Mouse (Mus musculus): ENCODE data around the gene Olfr971.
"Not testable (repeated sequence)": the region's sequence is repeated elsewhere in the genome, so short reads cannot be mapped to it uniquely, and the experiment has no call there.

The Olfr971 gene

DNA sequence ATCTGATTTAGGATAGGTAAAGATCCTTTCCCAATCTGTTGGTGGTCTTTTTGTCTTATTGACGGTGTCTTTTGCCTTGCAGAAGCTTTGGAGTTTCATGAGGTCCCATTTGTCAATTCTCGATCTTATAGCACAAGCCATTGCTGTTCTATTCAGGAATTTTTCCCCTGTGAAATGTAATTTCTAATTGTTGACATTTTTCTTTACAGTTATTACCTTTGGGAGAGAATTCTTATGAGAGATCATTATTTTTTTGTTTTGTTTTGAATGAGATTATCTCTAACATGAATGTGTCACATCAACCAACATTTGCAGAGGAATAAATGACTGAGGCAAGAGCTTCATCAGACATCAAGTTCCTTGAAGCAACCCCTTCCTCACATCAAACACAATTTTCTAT, at the start of gene Olfr971:
TSS of gene Olfr971 (plus strand) at position 301 of the 400 bp plus-strand sequence.
- CTCF ChIA-PET, POLR2A ChIA-PET: not testable (repeated sequence)

DNA sequence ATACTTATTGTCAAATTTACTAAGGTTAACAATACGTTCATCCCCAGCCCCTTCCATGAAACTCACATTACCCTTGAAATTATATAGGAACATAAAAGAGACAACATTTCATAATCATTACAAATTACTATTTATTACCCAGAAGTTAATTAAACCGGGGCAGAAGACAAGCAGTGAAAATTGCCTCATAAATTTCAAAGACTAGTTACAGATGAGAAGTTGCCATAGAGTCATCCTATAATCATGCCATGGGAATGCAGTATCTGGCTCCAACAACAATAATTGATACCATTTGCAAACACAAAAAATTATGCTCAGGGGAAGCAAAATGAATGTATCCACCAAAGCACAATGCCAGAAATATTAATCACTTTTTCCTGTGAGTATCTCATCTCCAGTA, 46.1 kb upstream of the Olfr971 start, which contains the start of gene Olfr969:
TSS of gene Olfr969 (plus strand) at position 388 of the 400 bp plus-strand sequence.
- ChIA-PET POLR2A (no interaction called here), CTCF (no interaction called here)

- ChIA-PET CTCF (no interaction called here), POLR2A (no interaction called here)
These were observed 28.1 kb upstream of the Olfr971 start, which contains the start of gene Olfr970 for GRCm38 (mm10) chr9:39808560-39808959. Olfr970 (plus strand) TSS chr9:39808860.

DNA sequence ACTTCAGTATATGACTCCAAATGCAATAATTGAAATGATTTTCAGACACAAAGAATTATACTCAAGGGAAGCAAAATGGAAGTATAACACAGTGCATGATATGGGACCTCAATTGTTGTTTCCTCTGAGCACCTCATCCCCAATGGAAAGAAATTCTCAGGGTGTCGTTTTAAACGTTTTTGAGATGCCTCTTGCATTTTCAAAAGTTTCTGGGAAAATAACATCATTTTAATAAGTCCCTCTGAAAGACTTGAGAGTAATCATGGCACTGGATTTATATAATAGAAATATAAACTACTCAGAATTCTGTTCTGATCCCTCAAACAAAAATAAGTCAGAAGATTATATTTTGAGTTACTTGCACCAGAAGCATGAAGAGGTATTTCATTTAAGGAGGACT, 29.4 kb downstream of the Olfr971 start, which contains the start of gene Olfr972:
TSS of gene Olfr972 (plus strand) at position 301 of the 400 bp plus-strand sequence.
- ChIA-PET CTCF (no interaction called here), POLR2A (no interaction called here)

DNA sequence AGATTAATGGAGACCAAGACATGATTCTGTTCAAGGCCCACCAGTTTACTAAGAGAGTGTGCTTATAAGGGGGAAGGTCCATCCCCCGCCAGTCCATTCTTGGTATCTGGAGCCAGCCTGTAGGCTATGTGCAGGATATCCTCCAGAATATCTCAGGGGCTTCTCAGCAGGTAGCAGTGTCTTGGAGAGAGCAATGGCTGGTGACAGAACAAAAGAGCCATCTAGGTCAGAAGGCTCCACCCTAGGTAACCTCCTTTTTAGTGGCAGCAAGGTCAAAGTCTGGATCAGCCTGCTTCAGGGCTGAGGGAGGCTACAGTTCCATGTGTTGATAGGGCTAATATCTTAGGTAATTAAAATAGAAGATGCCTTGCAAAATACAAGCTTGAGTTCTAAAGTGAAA, 35.3 kb downstream of the Olfr971 start:
- POLR2A ChIA-PET, CTCF ChIA-PET: not testable (repeated sequence)

- POLR2A ChIA-PET, CTCF ChIA-PET: not testable (repeated sequence)
These were observed 41.1 kb downstream of the Olfr971 start for GRCm38 (mm10) chr9:39877541-39878396.
